Mouse (Mus musculus): ENCODE measurements around the gene Gm5286. TPM values are rescaled to one million over a fixed set of nuclear protein-coding genes. Genes with fewer than 3 reads are reported as not detected.
"Not testable (repeated sequence)": the region's sequence is repeated elsewhere in the genome, so short reads cannot be mapped to it uniquely, and the experiment has no call there.

The Gm5286 gene
- total RNA-seq (2021): not detected
- long read RNA-seq, experiment 1: 0 reads
- long read RNA-seq, experiment 2: 0 reads

DNA sequence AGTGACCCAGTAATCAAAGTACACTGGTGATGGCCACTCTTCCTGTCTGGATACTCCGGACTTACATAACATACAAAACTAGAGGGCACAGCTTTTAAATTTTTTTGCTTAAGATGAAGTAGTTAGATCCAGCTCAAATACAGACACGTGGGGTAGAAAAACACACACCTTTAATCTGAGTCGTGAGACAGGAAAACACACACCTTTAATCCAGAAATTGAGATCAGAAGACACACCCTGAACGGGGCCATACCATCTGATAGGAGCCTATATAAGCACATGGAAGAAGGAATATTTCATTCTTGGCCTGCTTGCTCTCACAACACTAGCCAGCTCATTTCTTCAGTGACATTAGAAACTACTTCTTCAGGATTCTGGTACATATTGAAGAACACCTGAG is at the start of gene Gm5286:
Gene Gm5286, plus strand, starts transcription at position 301 of the 400 bp plus-strand sequence.
- not testable (repeated sequence) for DNase-seq

DNA sequence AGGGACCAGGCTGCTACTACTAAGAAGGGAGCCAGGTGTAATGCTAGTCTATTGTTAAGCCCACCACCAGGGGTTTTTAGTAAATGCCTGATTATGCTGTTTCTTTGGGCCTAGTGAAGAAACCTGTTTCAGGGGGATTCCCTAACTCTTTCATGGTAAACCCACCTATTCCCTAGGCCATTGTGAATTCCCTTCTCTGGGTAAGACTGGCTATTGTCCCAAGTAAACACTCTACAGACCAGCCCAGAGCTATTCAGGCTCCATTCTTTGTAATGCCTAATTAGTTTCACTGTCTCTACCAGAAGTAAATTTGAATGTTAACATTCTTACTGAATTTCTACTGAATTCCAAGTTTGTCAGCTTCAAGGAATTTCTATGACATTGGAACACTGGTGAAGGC is 29.2 kb upstream of the Gm5286 start:
- not testable (repeated sequence) for DNase-seq

- DNase-seq: not testable (repeated sequence)
These were observed 18.4 kb upstream of the Gm5286 start, which contains the start of gene Gm10696 for GRCm38 (mm10) chr3:94178093-94178492. Gene Gm10696 (minus strand): TSS chr3:94178193.

Other genes starting within 250 kb of the Gm5286 start
- gene Tdpoz5, start 235.4 kb upstream of the Gm5286 start, total RNA-seq (2021): not detected
- not detected for gene Gm9125, start 141.8 kb upstream of the Gm5286 start, total RNA-seq (2021)
- gene Gm10697, start 124.1 kb upstream of the Gm5286 start, total RNA-seq (2021): not detected
- not detected for gene Gm10696, start 18.5 kb upstream of the Gm5286 start, total RNA-seq (2021)
- gene Gm4778, start 67.3 kb downstream of the Gm5286 start, total RNA-seq (2021): not detected
- 1 to 10 TPM; 8.1 to 8.2 TPM for gene Them4, start 113.4 kb downstream of the Gm5286 start, total RNA-seq (2021)
- gene Them5, start 145.4 kb downstream of the Gm5286 start, total RNA-seq (2021): under 1 TPM in 1 of 2 experiments, not detected in 1; 0.28 TPM
- gene C2cd4d, start 165.7 kb downstream of the Gm5286 start, total RNA-seq (2021): not detected
- gene Rorc, start 176.1 kb downstream of the Gm5286 start, total RNA-seq (2021): 10 to 100 TPM; 43.8 to 52.8 TPM
- gene Lingo4, start 201.8 kb downstream of the Gm5286 start, total RNA-seq (2021): under 1 TPM; 0.11 to 0.13 TPM
- 1 to 10 TPM; 1.5 to 2.0 TPM for gene Tdrkh, start 216.6 kb downstream of the Gm5286 start, total RNA-seq (2021)
- gene Mrpl9, start 246.6 kb downstream of the Gm5286 start, total RNA-seq (2021): 10 to 100 TPM; 35.6 to 39.1 TPM
- not detected for gene Oaz3, start 247.2 kb downstream of the Gm5286 start, total RNA-seq (2021)